Mouse (Mus musculus): ENCODE data around the gene Klhl1.
"Not testable (repeated sequence)": the region's sequence is repeated elsewhere in the genome, so short reads cannot be mapped to it uniquely, and the experiment has no call there.

Klhl1 gene

GRCm38 (mm10) chr14:96518954-96519682 lies at the start of gene Klhl1:
Gene Klhl1 (minus strand): TSS chr14:96519102.
- no peak for DNase-seq

GRCm38 (mm10) chr14:96553668-96554067 lies 34.8 kb upstream of the Klhl1 start:
- DNase-seq: no peak

- no peak for DNase-seq
Observed at GRCm38 (mm10) chr14:96518151-96518953, 550 bp downstream of the Klhl1 start.

- DNase-seq: no peak
Observed at GRCm38 (mm10) chr14:96517727-96518126, 1.2 kb downstream of the Klhl1 start.

GRCm38 (mm10) chr14:96499936-96500335 lies 19.0 kb downstream of the Klhl1 start:
- no peak for DNase-seq

GRCm38 (mm10) chr14:96471812-96472211 lies 47.1 kb downstream of the Klhl1 start:
- DNase-seq: no peak

GRCm38 (mm10) chr14:96471336-96471735 lies 47.6 kb downstream of the Klhl1 start:
- no peak for DNase-seq

GRCm38 (mm10) chr14:96461756-96462155 lies 57.1 kb downstream of the Klhl1 start:
- no peak for DNase-seq

GRCm38 (mm10) chr14:96392032-96392737 lies 126.7 kb downstream of the Klhl1 start:
- DNase-seq: no peak

GRCm38 (mm10) chr14:96362727-96363126 lies 156.2 kb downstream of the Klhl1 start:
- no peak for DNase-seq

- DNase-seq: no peak
Observed at GRCm38 (mm10) chr14:96348220-96348619, 170.7 kb downstream of the Klhl1 start.

- no peak for DNase-seq
Observed at GRCm38 (mm10) chr14:96331069-96331468, 187.8 kb downstream of the Klhl1 start.

- DNase-seq: no peak
Observed at GRCm38 (mm10) chr14:96217805-96218441, 301.0 kb downstream of the Klhl1 start.

GRCm38 (mm10) chr14:96194795-96195194 lies 324.1 kb downstream of the Klhl1 start:
- DNase-seq: not testable (repeated sequence)

GRCm38 (mm10) chr14:96174546-96174945 lies 344.4 kb downstream of the Klhl1 start:
- no peak for DNase-seq

- no peak for DNase-seq
Observed at GRCm38 (mm10) chr14:96143137-96143536, 375.8 kb downstream of the Klhl1 start.

GRCm38 (mm10) chr14:96140246-96140645 lies 378.7 kb downstream of the Klhl1 start:
- DNase-seq: no peak

- DNase-seq: no peak
Observed at GRCm38 (mm10) chr14:96107396-96107795, 411.5 kb downstream of the Klhl1 start.

- no peak for DNase-seq
Observed at GRCm38 (mm10) chr14:96081681-96082207, 437.2 kb downstream of the Klhl1 start.

GRCm38 (mm10) chr14:96065884-96066283 lies 453.0 kb downstream of the Klhl1 start:
- no peak for DNase-seq
